Mouse (Mus musculus) liver, adult 2 months (tissue): ENCODE data around the gene Slc9a9. TPM values are rescaled to one million over a fixed set of nuclear protein-coding genes. Genes with fewer than 3 reads are reported as not detected.
"Not testable (repeated sequence)": the region's sequence is repeated elsewhere in the genome, so short reads cannot be mapped to it uniquely, and the experiment has no call there.

Experiments used
- DNase-seq: peaks from one replicate; pipeline ENCODE4 v3.0.0-alpha.2; 2011; ENCODE audit warnings: low read depth, low spot score; ENCODE audit errors: extremely low read depth
- H3K27ac ChIP-seq: fragments of 200-500 bp; replicated peaks from 2 replicates; pipeline ENCODE4 v1.5.1; 2012; ENCODE audit warnings: low read depth, mild to moderate bottlenecking, control low read depth, inconsistent platforms, low read length; ENCODE audit not compliant: insufficient read depth
- H3K27me3 ChIP-seq: fragments of 200-500 bp; 2 replicates; pipeline ENCODE4 v1.6.1; 2012; ENCODE audit warnings: mild to moderate bottlenecking, moderate library complexity, low read length, inconsistent platforms; ENCODE audit not compliant: control insufficient read depth, insufficient read depth
- H3K36me3 ChIP-seq: fragments of 200-500 bp; 2 replicates; pipeline ENCODE4 v1.6.1; 2012; ENCODE audit warnings: low read length, inconsistent platforms; ENCODE audit not compliant: control insufficient read depth, insufficient read depth
- H3K4me1 ChIP-seq: fragments of 200-500 bp; 2 replicates; pipeline ENCODE4 v1.6.1; 2011; ENCODE audit warnings: low read length; ENCODE audit not compliant: control insufficient read depth, insufficient read depth
- H3K4me3 ChIP-seq: fragments of 200-500 bp; 2 replicates; pipeline ENCODE4 v1.5.1; 2011; ENCODE audit warnings: low read depth, mild to moderate bottlenecking, control low read depth, low read length, moderate library complexity; ENCODE audit not compliant: insufficient read depth
- H3K79me2 ChIP-seq: fragments of 200-500 bp; 2 replicates; pipeline ENCODE4 v1.6.1; 2012; ENCODE audit warnings: inconsistent platforms, mild to moderate bottlenecking, low read length, moderate library complexity; ENCODE audit not compliant: control insufficient read depth, insufficient read depth
- H3K9ac ChIP-seq: fragments of 200-500 bp; 2 replicates; pipeline ENCODE4 v1.6.1; 2012; ENCODE audit warnings: low read depth, mild to moderate bottlenecking, control low read depth, inconsistent platforms, low read length
- CTCF ChIP-seq: fragments of 200-500 bp; IDR thresholded peaks from 2 replicates; pipeline ENCODE4 v1.5.1; 2011; ENCODE audit warnings: low read depth, low read length, control low read depth
- POLR2A ChIP-seq: fragments of 200-500 bp; IDR thresholded peaks from 2 replicates; pipeline ENCODE4 v1.6.1; 2011; ENCODE audit warnings: low read length, control low read depth; ENCODE audit not compliant: insufficient read depth; ENCODE audit errors: extremely low read depth
- WGBS: fragments of 180-500 bp; shearing (Covaris S2); methylation state at CpG from one replicate; pipeline ENCODE4 v1.1.7; 2018; 5-methylcytosine and 5-hydroxymethylcytosine counted together
- polyA plus RNA-seq: library from polyadenylated mRNA; depleted of rRNA; stranded (reverse); fragments of >200 nt; gene quantifications from 2 replicates; pipeline ENCODE4 v1.2.3, GENCODE M21; 2012; rRNA removed
- total RNA-seq: library from RNA; depleted of rRNA; stranded (reverse); fragments of >200 nt; gene quantifications from 2 replicates; pipeline ENCODE4 v1.2.3, GENCODE M21; 2014; rRNA removed

Gene Slc9a9
- total RNA-seq (5.9 and 6.0 TPM in 2 replicates), polyA plus RNA-seq (1.1 and 1.7 TPM in 2 replicates)

GRCm38 (mm10) chr9:94669791-94670577 is at the start of gene Slc9a9:
Gene Slc9a9, plus strand, starts transcription at chr9:94669909.
- Histone ChIP-seq H3K27me3 (no peaks in the 10 kb centered on the region), H3K27ac (peak within 1 kb of the TSS; percentile 54), H3K4me1 (no peaks in the 10 kb centered on the region; the same call in 1 of the 2 replicates), H3K4me3 (peak within 1 kb of the TSS; percentile 54), H3K36me3 (no peaks in the 10 kb centered on the region), H3K9ac (peak within 1 kb of the TSS; percentile 63), H3K79me2 (no peaks in the 10 kb centered on the region)
- DNase-seq: peak; percentile 12
- WGBS: 4% methylated on average over 23 of the region's 23 CpGs
- TF ChIP-seq POLR2A: no peak
- TF ChIP-seq CTCF: no peak

GRCm38 (mm10) chr9:94620342-94620741 is 49.4 kb upstream of the Slc9a9 start:
- no peak overlapping the region for H3K27ac ChIP-seq
- H3K27me3 ChIP-seq: no peaks in the 10 kb centered on the region
- H3K4me1 ChIP-seq: no peaks in the 10 kb centered on the region; the same call in none of the 2 replicates
- no peaks in the 10 kb centered on the region for H3K79me2 ChIP-seq
- no peak overlapping the region for H3K4me3 ChIP-seq
- TF ChIP-seq CTCF: no peak
- TF ChIP-seq POLR2A: no peak
- 89% methylated on average over 6 of the region's 6 CpGs for WGBS
- DNase-seq: no peak
- no peaks in the 10 kb centered on the region for H3K36me3 ChIP-seq
- H3K9ac ChIP-seq: no peak overlapping the region

GRCm38 (mm10) chr9:94620846-94621245 is 48.9 kb upstream of the Slc9a9 start:
- Histone ChIP-seq H3K4me1 (no peaks in the 10 kb centered on the region; the same call in none of the 2 replicates), H3K9ac (no peak overlapping the region), H3K36me3 (no peaks in the 10 kb centered on the region), H3K4me3 (no peak overlapping the region), H3K27ac (no peak overlapping the region), H3K27me3 (no peaks in the 10 kb centered on the region), H3K79me2 (no peaks in the 10 kb centered on the region)
- TF ChIP-seq CTCF (no peak), POLR2A (no peak)
- WGBS: 93% methylated on average over 10 of the region's 10 CpGs
- no peak for DNase-seq

- no peaks in the 10 kb centered on the region for H3K27me3 ChIP-seq
- no peaks in the 10 kb centered on the region for H3K79me2 ChIP-seq
- no peak overlapping the region for H3K27ac ChIP-seq
- H3K9ac ChIP-seq: no peak overlapping the region
- no peaks in the 10 kb centered on the region for H3K36me3 ChIP-seq
- TF ChIP-seq POLR2A: no peak
- no peak for TF ChIP-seq CTCF
- H3K4me1 ChIP-seq: no peaks in the 10 kb centered on the region; the same call in none of the 2 replicates
- H3K4me3 ChIP-seq: no peak overlapping the region
- WGBS: 65% methylated on average over 2 of the region's 2 CpGs
- no peak for DNase-seq
These were observed 47.8 kb upstream of the Slc9a9 start for GRCm38 (mm10) chr9:94621902-94622301.

- Histone ChIP-seq H3K9ac (no peak overlapping the region), H3K4me1 (no peaks in the 10 kb centered on the region), H3K36me3 (no peaks in the 10 kb centered on the region), H3K27me3 (no peaks in the 10 kb centered on the region), H3K79me2 (no peaks in the 10 kb centered on the region), H3K27ac (no peak overlapping the region), H3K4me3 (no peak overlapping the region)
- TF ChIP-seq POLR2A: no peak
- TF ChIP-seq CTCF: no peak
- DNase-seq: no peak
- WGBS: 93% methylated on average over 3 of the region's 3 CpGs
These were observed 43.0 kb upstream of the Slc9a9 start for GRCm38 (mm10) chr9:94626737-94627136.

- no peak overlapping the region for H3K4me3 ChIP-seq
- no peak for TF ChIP-seq POLR2A
- TF ChIP-seq CTCF: no peak
- DNase-seq: no peak
- no peaks in the 10 kb centered on the region for H3K36me3 ChIP-seq
- H3K27ac ChIP-seq: no peak overlapping the region
- no peak overlapping the region for H3K9ac ChIP-seq
- WGBS: 82% methylated on average over 3 of the region's 3 CpGs
- no peaks in the 10 kb centered on the region for H3K4me1 ChIP-seq
- no peaks in the 10 kb centered on the region for H3K79me2 ChIP-seq
- no peaks in the 10 kb centered on the region for H3K27me3 ChIP-seq
These were observed 40.8 kb upstream of the Slc9a9 start for GRCm38 (mm10) chr9:94628948-94629347.

- not testable (repeated sequence) for DNase-seq, H3K27me3 ChIP-seq, H3K4me1 ChIP-seq, H3K9ac ChIP-seq, H3K36me3 ChIP-seq, H3K27ac ChIP-seq, H3K79me2 ChIP-seq, H3K4me3 ChIP-seq
- 93% methylated on average over 4 of the region's 4 CpGs for WGBS
These were observed 35.4 kb upstream of the Slc9a9 start for GRCm38 (mm10) chr9:94634275-94634674.
